Mouse (Mus musculus) heart, embryonic 11.5 days (tissue): ENCODE data around the gene Commd4. TPM values are rescaled to one million over a fixed set of nuclear protein-coding genes. Genes with fewer than 3 reads are reported as not detected.

Source experiments
- ATAC-seq: fragments of 200-750 bp; cut with Nextera tagmentation; replicated peaks from 2 replicates; pipeline ENCODE4 v1.8.0; 2017; ENCODE audit warnings: moderate library complexity; ENCODE audit not compliant: insufficient number of reproducible peaks, low FRiP score, low TSS enrichment
- H3K27ac ChIP-seq: fragments of 300-500 bp; sonication (generic); 2 replicates; pipeline ENCODE4 v1.5.1; 2014; ENCODE audit warnings: mild to moderate bottlenecking, low read depth, low read length
- H3K27me3 ChIP-seq: fragments of 300-500 bp; sonication (generic); 2 replicates; pipeline ENCODE4 v1.6.1; 2014; ENCODE audit warnings: mild to moderate bottlenecking, low read length, mixed read lengths; ENCODE audit not compliant: control insufficient read depth, insufficient read depth
- H3K36me3 ChIP-seq: fragments of 300-500 bp; sonication (generic); 2 replicates; pipeline ENCODE4 v1.6.1; 2014; ENCODE audit warnings: mild to moderate bottlenecking, low read length, moderate library complexity, mixed read lengths; ENCODE audit not compliant: control insufficient read depth, insufficient read depth
- H3K4me1 ChIP-seq: fragments of 300-500 bp; sonication (generic); 2 replicates; pipeline ENCODE4 v1.6.1; 2014; ENCODE audit warnings: low read length; ENCODE audit not compliant: control insufficient read depth, insufficient read depth
- H3K4me2 ChIP-seq: fragments of 300-500 bp; sonication (generic); 2 replicates; pipeline ENCODE4 v1.6.1; 2014; ENCODE audit warnings: mild to moderate bottlenecking, moderate library complexity
- H3K4me3 ChIP-seq: fragments of 300-500 bp; sonication (generic); 2 replicates; pipeline ENCODE4 v1.5.1; 2014; ENCODE audit warnings: low read depth, low read length
- H3K9ac ChIP-seq: fragments of 300-500 bp; sonication (generic); 2 replicates; pipeline ENCODE4 v1.6.1; 2014; ENCODE audit warnings: mild to moderate bottlenecking, low read depth, low read length, moderate library complexity
- H3K9me3 ChIP-seq: fragments of 300-500 bp; sonication (generic); replicated peaks from 2 replicates; pipeline ENCODE4 v1.6.1; 2016; ENCODE audit warnings: low read length; ENCODE audit not compliant: control insufficient read depth
- WGBS: fragments of 180-500 bp; shearing (Covaris S2); extraction: QIAGEN DNeasy Blood & Tissue Kit; methylation state at CpG from one replicate; pipeline ENCODE4 v1.1.7; 2014; ENCODE audit not compliant: insufficient replicate concordance; 5-methylcytosine and 5-hydroxymethylcytosine counted together
- polyA plus RNA-seq: library from polyadenylated mRNA; unstranded; fragments of >200 nt; fragmentation: Nextera tagmentation; extraction: Ambion mirVana; gene quantifications from 2 replicates; pipeline ENCODE4 v1.2.1, GENCODE M21; 2014

Gene Commd4
- polyA plus RNA-seq, 1 experiment from 2014 or later = 67.9 TPM

- Histone ChIP-seq H3K9me3 (no peaks in the 10 kb centered on the region), H3K4me2 (peak within 1 kb of the TSS; percentile 89), H3K27ac (peak within 1 kb of the TSS; percentile 75), H3K4me1 (peaks cover 4% of the 10 kb centered on the region; the same call in 1 of the 2 replicates), H3K36me3 (no peaks in the 10 kb centered on the region), H3K9ac (peak within 1 kb of the TSS; percentile 82), H3K4me3 (peak within 1 kb of the TSS; percentile 54), H3K27me3 (no peaks in the 10 kb centered on the region)
- peak; percentile 82 for ATAC-seq
- 2% methylated on average over 27 of the region's 27 CpGs for WGBS
Observed at GRCm38 (mm10) chr9:57148144-57148878, 9.8 kb downstream of the Commd4 start, which contains the start of gene Neil1. Gene Neil1, minus strand, starts transcription at chr9:57148305.

GRCm38 (mm10) chr9:57147205-57148143 is 10.7 kb downstream of the Commd4 start:
- H3K36me3 ChIP-seq = no peaks in the 10 kb centered on the region
- peak overlapping the region; percentile 89 for H3K4me2 ChIP-seq
- no peaks in the 10 kb centered on the region for H3K27me3 ChIP-seq
- peak overlapping the region; percentile 82 for H3K9ac ChIP-seq
- H3K27ac ChIP-seq = peak overlapping the region; percentile 75
- peak overlapping the region; percentile 54 for H3K4me3 ChIP-seq
- H3K4me1 ChIP-seq = peaks cover 4% of the 10 kb centered on the region; the same call in 1 of the 2 replicates
- 5% methylated on average over 19 of the region's 19 CpGs for WGBS
- no peaks in the 10 kb centered on the region for H3K9me3 ChIP-seq
- ATAC-seq = no peak

DNA sequence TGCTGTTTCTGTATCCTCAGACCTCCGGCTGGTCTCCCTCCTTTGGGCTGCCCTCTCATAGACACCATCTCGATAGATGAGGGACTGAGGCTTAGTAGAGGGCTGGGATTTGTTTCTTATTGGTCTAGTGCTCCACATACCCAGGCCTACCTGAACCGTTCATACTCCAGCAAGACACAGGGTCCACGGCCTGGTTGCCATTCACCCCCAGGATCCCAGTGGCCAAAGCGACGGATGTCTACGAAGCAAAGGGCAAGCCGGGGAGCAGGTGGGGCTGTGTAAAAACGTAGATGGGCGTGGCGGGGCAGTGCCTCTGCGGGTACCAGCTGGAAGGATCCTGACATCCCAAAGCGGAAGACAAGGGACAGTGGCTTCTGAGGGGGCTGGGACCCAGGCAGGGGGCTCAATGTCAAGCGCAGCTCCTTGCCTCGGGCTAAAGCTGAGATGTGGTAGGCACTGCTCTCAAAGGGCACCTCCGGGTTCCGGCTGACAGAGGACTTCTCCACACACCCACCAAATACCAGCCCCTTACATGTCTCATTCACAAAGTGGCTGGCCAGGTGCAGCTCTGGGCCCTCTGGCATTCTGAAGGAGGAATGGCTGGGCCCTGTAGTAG is 11.6 kb downstream of the Commd4 start:
- Histone ChIP-seq H3K27ac (no peak overlapping the region), H3K4me1 (peaks cover 4% of the 10 kb centered on the region; the same call in 1 of the 2 replicates), H3K9ac (peak overlapping the region; percentile 82; the same call in 1 of the 2 replicates), H3K4me3 (no peak overlapping the region), H3K36me3 (no peaks in the 10 kb centered on the region), H3K27me3 (no peaks in the 10 kb centered on the region), H3K4me2 (peak overlapping the region; percentile 89; the same call in 1 of the 2 replicates), H3K9me3 (no peaks in the 10 kb centered on the region)
- 84% methylated on average over 17 of the region's 17 CpGs for WGBS
- ATAC-seq = no peak

DNA sequence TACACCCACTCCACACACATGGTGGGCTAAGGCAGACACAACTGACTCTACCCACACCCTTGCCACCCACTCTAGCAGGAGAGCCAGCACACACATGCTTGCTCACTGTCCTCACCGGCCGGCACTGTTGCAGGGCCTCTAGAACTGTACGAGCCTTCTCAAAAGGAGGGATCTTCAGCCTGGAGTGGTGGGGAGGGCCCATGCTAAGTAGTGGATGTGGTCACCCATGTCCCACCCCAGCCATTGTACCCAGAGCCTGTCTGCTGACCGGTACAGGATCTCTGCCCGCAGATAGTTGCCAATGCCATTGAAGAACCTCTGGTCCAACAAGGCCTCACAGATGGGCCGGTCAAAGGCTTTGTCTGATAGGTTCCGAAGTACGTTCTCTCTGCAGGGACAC is 13.3 kb downstream of the Commd4 start:
- H3K9me3 ChIP-seq = no peaks in the 10 kb centered on the region
- no peak overlapping the region for H3K4me2 ChIP-seq
- H3K4me1 ChIP-seq = peaks cover 4% of the 10 kb centered on the region; the same call in 1 of the 2 replicates
- H3K36me3 ChIP-seq = peaks cover 9% of the 10 kb centered on the region
- H3K27me3 ChIP-seq = no peaks in the 10 kb centered on the region
- 89% methylated on average over 8 of the region's 8 CpGs for WGBS
- H3K27ac ChIP-seq = no peak overlapping the region
- ATAC-seq = no peak
- no peak overlapping the region for H3K4me3 ChIP-seq
- H3K9ac ChIP-seq = no peak overlapping the region

- Histone ChIP-seq H3K4me3 (no peak overlapping the region), H3K9ac (no peak overlapping the region), H3K36me3 (peaks cover 14% of the 10 kb centered on the region), H3K27me3 (no peaks in the 10 kb centered on the region), H3K4me1 (peaks cover 4% of the 10 kb centered on the region; the same call in 1 of the 2 replicates), H3K9me3 (no peaks in the 10 kb centered on the region), H3K27ac (no peak overlapping the region), H3K4me2 (no peak overlapping the region)
- 81% methylated on average over 11 of the region's 11 CpGs for WGBS
- ATAC-seq = no peak
Observed at GRCm38 (mm10) chr9:57143212-57143611, 14.9 kb downstream of the Commd4 start.

- H3K27me3 ChIP-seq = no peaks in the 10 kb centered on the region
- H3K4me2 ChIP-seq = no peak overlapping the region
- WGBS = 81% methylated on average over 17 of the region's 17 CpGs
- H3K4me3 ChIP-seq = no peak overlapping the region
- no peaks in the 10 kb centered on the region for H3K4me1 ChIP-seq
- peaks cover 20% of the 10 kb centered on the region for H3K36me3 ChIP-seq
- no peak overlapping the region for H3K9ac ChIP-seq
- no peak for ATAC-seq
- no peaks in the 10 kb centered on the region for H3K9me3 ChIP-seq
- no peak overlapping the region for H3K27ac ChIP-seq
Observed at GRCm38 (mm10) chr9:57141417-57142353, 16.4 kb downstream of the Commd4 start.

- Histone ChIP-seq H3K36me3 (peaks cover 24% of the 10 kb centered on the region), H3K9ac (no peak overlapping the region), H3K9me3 (no peaks in the 10 kb centered on the region), H3K4me2 (no peak overlapping the region), H3K27me3 (no peaks in the 10 kb centered on the region), H3K27ac (no peak overlapping the region), H3K4me1 (no peaks in the 10 kb centered on the region), H3K4me3 (no peak overlapping the region)
- no peak for ATAC-seq
- WGBS = 83% methylated on average over 5 of the region's 5 CpGs
Observed at GRCm38 (mm10) chr9:57139571-57139970, 18.6 kb downstream of the Commd4 start.
